Mouse (Mus musculus) adrenal gland, postnatal 25 days (tissue): Measurements from ENCODE around the gene Pla2g16. TPM values are rescaled to one million over a fixed set of nuclear protein-coding genes. Genes with fewer than 3 reads are reported as not detected.

ENCODE experiments used
- DNase-seq: peaks from one replicate; pipeline ENCODE4 v3.0.0; 2021; ENCODE audit warnings: mixed read lengths
- long read RNA-seq: library from polyadenylated mRNA; stranded (forward); transcript quantifications from one replicate; pipeline ENCODE4 v2.0.0, GENCODE M21; 2021
- total RNA-seq: library from RNA; stranded (reverse); gene quantifications from 2 replicates; pipeline ENCODE4 v1.2.3, GENCODE M21; 2021

Pla2g16 gene
- 29.8 and 41.6 TPM in 2 replicates for total RNA-seq
- long read RNA-seq, transcript Pla2g16-203 (5 exons, 1,901 nt), result minor isoform, 5 of 27 reads
- long read RNA-seq, transcript Pla2g16-201 (5 exons, 3,523 nt), result major isoform, 14 of 27 reads
- long read RNA-seq, partial matches to known transcripts, result 8 of 27 reads
- long read RNA-seq, other reads (novel, unspliced or antisense), result 0 of 27 reads

GRCm38 (mm10) chr19:7557328-7557822, at the start of gene Pla2g16:
Gene Pla2g16 (plus strand): TSS chr19:7557459.
- DNase-seq, result peak; percentile 80

GRCm38 (mm10) chr19:7508026-7508425, 49.2 kb upstream of the Pla2g16 start:
- DNase-seq, result no peak

GRCm38 (mm10) chr19:7516437-7516836, 40.8 kb upstream of the Pla2g16 start:
- DNase-seq, result no peak

- no peak for DNase-seq
Measured at GRCm38 (mm10) chr19:7521619-7522018, 35.6 kb upstream of the Pla2g16 start.

GRCm38 (mm10) chr19:7522856-7523255, 34.4 kb upstream of the Pla2g16 start:
- no peak for DNase-seq

- DNase-seq, result no peak
Measured at GRCm38 (mm10) chr19:7523292-7523691, 34.0 kb upstream of the Pla2g16 start.

DNA sequence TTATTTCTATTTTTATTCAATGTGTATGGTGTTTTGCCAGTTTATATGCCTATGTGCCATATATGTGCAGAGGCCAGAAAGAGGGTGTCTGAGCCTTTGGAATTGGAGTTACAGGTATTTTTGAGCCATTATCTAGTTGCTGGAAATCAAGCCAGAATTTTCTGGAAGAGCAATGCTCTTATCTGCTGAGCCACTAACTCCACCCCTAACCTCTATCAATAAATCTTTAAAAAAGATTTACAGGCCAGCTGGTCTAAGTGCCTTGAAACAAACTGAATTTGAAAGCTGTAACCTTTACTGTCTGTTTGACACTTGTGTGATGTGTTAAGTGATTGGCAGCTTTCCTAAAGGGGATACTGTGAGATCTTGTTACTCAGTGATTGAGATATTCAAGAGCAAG, 33.5 kb upstream of the Pla2g16 start:
- DNase-seq, result no peak

DNA sequence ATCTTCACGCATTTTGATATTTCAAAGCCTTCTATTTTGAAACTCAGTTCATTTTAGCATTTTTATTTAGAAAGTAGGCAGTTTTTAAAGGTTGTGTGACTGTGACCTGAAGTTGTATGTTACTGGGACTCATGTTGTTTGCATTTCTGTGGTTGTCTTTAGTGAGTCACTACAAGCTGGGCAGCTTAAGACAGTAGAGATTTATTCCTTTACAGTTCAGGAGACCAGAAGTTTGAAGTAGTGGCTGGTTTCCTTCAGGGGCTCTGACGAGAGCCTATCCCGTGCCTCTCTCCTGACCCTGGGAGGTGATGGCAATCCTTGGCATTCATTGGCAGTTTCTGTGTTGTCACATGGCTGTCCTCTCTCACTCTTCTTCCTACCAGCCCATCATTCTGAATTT, 32.4 kb upstream of the Pla2g16 start:
- no peak for DNase-seq

GRCm38 (mm10) chr19:7528639-7529428, 28.4 kb upstream of the Pla2g16 start:
- DNase-seq, result peak; percentile 63

- no peak for DNase-seq
Measured at GRCm38 (mm10) chr19:7531906-7532305, 25.4 kb upstream of the Pla2g16 start.

GRCm38 (mm10) chr19:7533891-7534290, 23.4 kb upstream of the Pla2g16 start:
- DNase-seq, result no peak

- DNase-seq, result no peak
Measured at GRCm38 (mm10) chr19:7548924-7549323, 8.3 kb upstream of the Pla2g16 start.

- no peak for DNase-seq
Measured at GRCm38 (mm10) chr19:7551550-7552300, 5.5 kb upstream of the Pla2g16 start.

GRCm38 (mm10) chr19:7552301-7552673, 5.0 kb upstream of the Pla2g16 start:
- DNase-seq, result no peak

- no peak for DNase-seq
Measured at GRCm38 (mm10) chr19:7553441-7553840, 3.8 kb upstream of the Pla2g16 start.

- DNase-seq, result no peak
Measured at GRCm38 (mm10) chr19:7554881-7555280, 2.4 kb upstream of the Pla2g16 start.

- DNase-seq, result no peak
Measured at GRCm38 (mm10) chr19:7556641-7557040, 618 bp upstream of the Pla2g16 start.

DNA sequence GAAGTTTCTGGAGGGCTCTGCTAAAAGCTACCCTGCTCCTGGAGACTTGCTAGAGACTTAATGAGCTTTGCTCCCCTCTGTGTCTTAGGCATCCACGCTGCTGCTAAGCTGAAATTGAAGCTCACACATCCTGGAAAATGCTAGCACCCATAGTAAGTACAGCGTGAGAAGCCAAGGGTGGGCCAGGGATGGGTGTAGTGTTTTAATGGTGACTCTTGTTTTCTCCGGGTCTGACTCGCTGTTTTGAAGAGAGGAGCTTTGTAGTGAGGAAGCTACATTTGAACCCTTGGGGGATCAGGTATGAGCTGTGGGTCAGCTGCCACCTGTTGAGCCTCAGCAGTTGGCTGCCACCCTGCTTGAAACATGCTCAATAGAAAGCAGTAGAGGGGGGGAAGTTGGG, 585 bp downstream of the Pla2g16 start:
- DNase-seq, result no peak

GRCm38 (mm10) chr19:7558675-7559074, 1.4 kb downstream of the Pla2g16 start:
- DNase-seq, result no peak

DNA sequence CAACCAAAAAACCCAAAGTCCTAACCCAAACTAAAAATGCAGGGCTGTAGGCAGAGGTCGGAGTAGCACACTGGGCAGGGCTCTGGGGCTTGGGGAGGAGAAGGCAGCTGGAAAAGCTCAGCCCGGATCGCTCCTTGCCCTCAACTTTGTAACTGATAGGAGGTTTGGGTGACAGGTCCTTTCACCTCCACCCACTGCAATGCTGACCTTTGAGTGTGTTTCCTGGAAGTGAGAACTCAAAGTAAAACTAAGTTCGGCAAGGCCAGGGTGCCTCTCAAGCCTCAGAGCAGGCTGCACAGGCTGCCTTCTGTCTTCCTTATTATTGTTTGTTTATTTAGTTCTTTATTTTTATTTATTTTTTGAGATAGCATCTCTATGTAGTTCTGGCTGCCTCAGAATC, 2.7 kb downstream of the Pla2g16 start:
- DNase-seq, result no peak

- DNase-seq, result no peak
Measured at GRCm38 (mm10) chr19:7561456-7561855, 4.2 kb downstream of the Pla2g16 start.

- no peak for DNase-seq
Measured at GRCm38 (mm10) chr19:7562601-7563129, 5.4 kb downstream of the Pla2g16 start.

- no peak for DNase-seq
Measured at GRCm38 (mm10) chr19:7563676-7564075, 6.4 kb downstream of the Pla2g16 start.
